Mouse (Mus musculus): ENCODE measurements around the gene Olfr1168. TPM values are rescaled to one million over a fixed set of nuclear protein-coding genes. Genes with fewer than 3 reads are reported as not detected.

Olfr1168 gene
- total RNA-seq (2023): not detected

DNA sequence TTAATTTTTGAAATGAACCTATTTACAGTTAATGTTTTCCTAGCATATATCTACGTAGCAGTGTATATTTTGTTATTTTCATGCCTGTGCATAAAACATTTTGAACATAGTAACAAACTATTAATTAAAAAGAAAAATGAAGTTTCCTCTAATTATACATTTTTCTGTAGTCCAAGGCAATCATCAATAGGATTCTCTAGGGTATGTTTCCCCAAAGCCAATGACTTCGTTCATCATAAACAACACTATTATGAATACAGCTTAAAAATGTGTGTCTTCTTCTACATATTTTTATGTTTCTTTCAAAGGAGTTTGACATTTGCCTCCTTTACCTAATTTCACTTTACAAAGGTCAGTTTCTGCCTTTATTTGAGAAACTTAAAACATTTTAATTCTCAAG, at the start of gene Olfr1168:
Gene Olfr1168 (plus strand): TSS at position 301 of the 400 bp plus-strand sequence.

DNA sequence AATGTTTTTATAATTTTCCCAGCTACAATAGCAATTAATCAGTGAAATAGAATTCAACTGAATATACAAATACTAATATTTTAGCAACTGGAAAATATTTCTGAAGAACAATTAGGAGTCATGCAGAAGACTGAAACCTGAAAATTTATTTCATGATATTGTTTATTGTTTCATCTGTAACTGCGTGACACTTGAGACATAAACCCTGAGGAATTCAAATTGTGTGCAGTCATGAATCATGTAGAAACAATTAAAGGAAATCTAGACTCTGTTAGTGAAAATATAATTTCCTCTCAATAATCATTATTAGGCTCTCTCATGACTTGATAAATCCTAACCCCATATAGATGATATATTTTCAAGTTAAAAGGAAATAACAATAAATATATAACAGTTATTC, 26.6 kb upstream of the Olfr1168 start, which contains the start of gene Olfr1167:
Gene Olfr1167 (minus strand): TSS at position 101 of the 400 bp plus-strand sequence.

DNA sequence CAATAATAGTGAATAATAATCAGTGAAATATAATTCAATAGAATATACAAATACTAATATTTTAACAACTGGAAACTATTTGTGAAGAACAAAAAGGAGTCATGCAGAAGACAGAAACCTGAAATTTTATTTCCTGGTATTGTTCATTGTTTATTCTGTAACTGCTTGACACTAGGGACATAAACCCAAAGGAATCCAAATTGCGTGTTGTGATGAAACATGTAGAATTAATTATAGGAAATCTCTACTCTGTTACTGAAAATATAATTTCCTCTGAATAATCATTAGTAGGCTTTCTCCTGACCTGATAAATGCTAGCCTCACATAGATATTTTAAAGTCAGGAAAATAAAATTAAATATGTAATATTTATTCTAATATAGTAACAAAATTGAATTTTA, 46.6 kb downstream of the Olfr1168 start, which contains the start of gene Olfr1170:
Gene Olfr1170 (minus strand): TSS at position 101 of the 400 bp plus-strand sequence.

Other genes with a start within 250 kb of the Olfr1168 start
- not detected for gene Olfr1155, start 236.7 kb upstream of the Olfr1168 start, total RNA-seq (2023)
- not detected for gene Olfr1156, start 228.8 kb upstream of the Olfr1168 start, total RNA-seq (2023)
- not detected for gene Olfr1157, start 213.6 kb upstream of the Olfr1168 start, total RNA-seq (2023)
- not detected for gene Olfr74, start 207.2 kb upstream of the Olfr1168 start, total RNA-seq (2023)
- gene Olfr1158, start 191.8 kb upstream of the Olfr1168 start, total RNA-seq (2023): not detected
- not detected for gene Olfr1160, start 173.6 kb upstream of the Olfr1168 start, total RNA-seq (2023)
- gene Olfr1161, start 159.1 kb upstream of the Olfr1168 start, total RNA-seq (2023): not detected
- gene Olfr73, start 144.2 kb upstream of the Olfr1168 start, total RNA-seq (2023): not detected
- not detected for gene Olfr1162, start 130.8 kb upstream of the Olfr1168 start, total RNA-seq (2023)
- gene Olfr1163, start 110.0 kb upstream of the Olfr1168 start, total RNA-seq (2023): not detected
- not detected for gene Olfr1164, start 87.9 kb upstream of the Olfr1168 start, total RNA-seq (2023)
- gene Olfr1166, start 53.6 kb upstream of the Olfr1168 start, total RNA-seq (2023): not detected
- not detected for gene Olfr1167, start 26.7 kb upstream of the Olfr1168 start, total RNA-seq (2023)
- not detected for gene Olfr1170, start 46.5 kb downstream of the Olfr1168 start, total RNA-seq (2023)
- gene Olfr1173, start 98.0 kb downstream of the Olfr1168 start, total RNA-seq (2023): under 1 TPM in 1 of 2 experiments, not detected in 1; 0.08 TPM
- gene Olfr1174-ps, start 133.3 kb downstream of the Olfr1168 start, total RNA-seq (2023): not detected
- gene Olfr1175-ps, start 145.3 kb downstream of the Olfr1168 start, total RNA-seq (2023): not detected
- gene Olfr1176, start 154.8 kb downstream of the Olfr1168 start, total RNA-seq (2023): not detected
- gene Olfr1177-ps, start 164.6 kb downstream of the Olfr1168 start, total RNA-seq (2023): not detected
- gene Olfr1178, start 205.2 kb downstream of the Olfr1168 start, total RNA-seq (2023): not detected
- gene Olfr1179, start 224.6 kb downstream of the Olfr1168 start, total RNA-seq (2023): not detected
- not detected for gene Olfr1180, start 237.3 kb downstream of the Olfr1168 start, total RNA-seq (2023)
- gene Olfr1181, start 244.3 kb downstream of the Olfr1168 start, total RNA-seq (2023): not detected